Comparison of ENCODE assay signal across 8 mouse cellular contexts in the genomic region with DNA sequence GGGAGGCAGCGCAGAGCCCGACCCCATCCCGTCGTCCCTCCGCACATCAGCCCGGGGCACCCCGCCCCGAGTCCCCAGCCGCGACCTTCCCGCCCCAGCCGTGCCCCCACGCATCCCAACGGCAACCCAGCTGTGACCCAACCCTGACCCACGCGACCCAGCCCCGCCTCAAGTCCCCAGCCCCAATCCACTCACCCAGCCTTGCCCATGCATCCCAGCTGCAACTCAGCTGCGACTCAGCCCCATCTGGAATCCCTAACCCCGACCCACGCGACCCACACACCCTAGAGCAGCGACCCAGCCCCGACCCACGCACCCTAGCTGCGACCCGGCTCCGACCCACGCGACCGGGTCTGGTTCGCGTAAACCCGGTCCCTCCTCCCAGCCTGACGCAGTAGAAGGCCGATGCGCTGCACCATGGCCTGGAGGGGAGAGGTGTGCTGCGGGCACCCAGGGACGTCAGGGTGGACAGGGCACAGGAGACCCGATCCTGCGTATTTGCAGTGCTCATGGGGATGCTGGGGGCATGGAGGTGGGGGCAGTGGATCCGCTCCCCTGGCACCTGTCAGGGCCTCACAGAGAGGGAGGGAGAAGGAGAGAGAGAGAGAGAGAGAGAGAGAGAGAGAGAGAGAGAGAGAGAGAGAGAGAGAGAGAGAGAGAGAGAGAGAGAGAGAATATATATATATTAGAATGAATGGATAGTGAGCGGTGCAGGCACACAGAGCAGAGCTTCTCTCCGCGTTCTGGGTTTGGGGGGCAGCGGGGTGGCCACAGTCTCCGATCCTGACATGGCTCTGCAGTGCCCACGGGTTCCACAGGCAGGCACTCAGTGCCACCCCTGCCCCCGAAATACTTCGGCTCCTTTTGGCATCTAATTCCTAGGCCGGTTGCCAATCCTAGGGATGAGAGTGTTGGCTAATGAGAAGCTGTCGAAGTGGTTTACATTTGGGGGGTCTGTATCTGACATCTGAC. TPM values are rescaled to one million over a fixed set of nuclear protein-coding genes. Genes with fewer than 3 reads are reported as not detected.
DNase-seq lines count a peak whose midpoint lies in the region; ATAC-seq and TF ChIP-seq lines count a peak whose summit lies in the region.

No protein-coding gene starts in this region.

- no peak for DNase-seq in liver, adult 2 months (ENCODE audit: extremely low read depth, low read depth, low spot score)
- DNase-seq in liver: no peak
- no peak for DNase-seq in forebrain, embryonic 10.5 days (ENCODE audit: extremely low spot score, low spot score)
- no peak for DNase-seq in cerebellum, postnatal 36 days
- DNase-seq in left cerebral cortex, adult 8-10 months (ENCODE audit: low spot score in 2 of 2): no peak

- H3K36me3 ChIP-seq in liver, adult 2 months (ENCODE audit: control insufficient read depth, insufficient read depth, low read length): no peaks in the 10 kb centered on the region
- H3K36me3 ChIP-seq in forebrain, embryonic 10.5 days (replicated peaks): peaks cover 12% of the 10 kb centered on the region
- H3K36me3 ChIP-seq in limb, embryonic 12.5 days: no peaks in the 10 kb centered on the region
- H3K36me3 ChIP-seq in neural tube, embryonic 15.5 days: no peaks in the 10 kb centered on the region

- WGBS in liver, adult 2 months: 8% methylated on average over 51 of the region's 51 CpGs
- 3% methylated on average over 51 of the region's 51 CpGs for WGBS in forebrain, embryonic 10.5 days
- WGBS in limb, embryonic 12.5 days: 3% methylated on average over 46 of the region's 51 CpGs
- 3% methylated on average over 50 of the region's 51 CpGs for WGBS in neural tube, embryonic 15.5 days

- no peaks in the 10 kb centered on the region for H3K79me2 ChIP-seq in liver, adult 2 months (ENCODE audit: control insufficient read depth, insufficient read depth, low read length)

- peak overlapping the region; percentile 4; the same call in 1 of the 2 replicates for H3K4me3 ChIP-seq in liver, adult 2 months (ENCODE audit: insufficient read depth, low read depth, low read length)
- H3K4me3 ChIP-seq in forebrain, embryonic 10.5 days: peak overlapping the region; percentile 64
- peak overlapping the region; percentile 45 for H3K4me3 ChIP-seq in limb, embryonic 12.5 days (replicated peaks)
- peak overlapping the region; percentile 38 for H3K4me3 ChIP-seq in neural tube, embryonic 15.5 days (replicated peaks)

- no peak overlapping the region for H3K27ac ChIP-seq in liver, adult 2 months (replicated peaks; ENCODE audit: insufficient read depth, low read depth, low read length)
- peak overlapping the region; percentile 88 for H3K27ac ChIP-seq in forebrain, embryonic 10.5 days
- H3K27ac ChIP-seq in limb, embryonic 12.5 days: no peak overlapping the region
- no peak overlapping the region for H3K27ac ChIP-seq in neural tube, embryonic 15.5 days (replicated peaks)

- H3K9ac ChIP-seq in liver, adult 2 months (ENCODE audit: low read depth, low read length): no peak overlapping the region
- peak overlapping the region; percentile 53; the same call in 1 of the 2 replicates for H3K9ac ChIP-seq in limb, embryonic 12.5 days (replicated peaks)
- H3K9ac ChIP-seq in neural tube, embryonic 15.5 days (replicated peaks): peak overlapping the region; percentile 10; the same call in 1 of the 2 replicates

- peaks cover 20% of the 10 kb centered on the region for H3K27me3 ChIP-seq in liver, adult 2 months (ENCODE audit: control insufficient read depth, insufficient read depth, low read length)
- H3K27me3 ChIP-seq in forebrain, embryonic 10.5 days (ENCODE audit: poor library complexity, severe bottlenecking): peaks cover 99% of the 10 kb centered on the region
- H3K27me3 ChIP-seq in limb, embryonic 12.5 days: peaks cover 100% of the 10 kb centered on the region
- H3K27me3 ChIP-seq in neural tube, embryonic 15.5 days (replicated peaks): peaks cover 94% of the 10 kb centered on the region

- H3K4me2 ChIP-seq in limb, embryonic 12.5 days: peak overlapping the region; percentile 60
- peak overlapping the region; percentile 59 for H3K4me2 ChIP-seq in neural tube, embryonic 15.5 days

- no peak for TF ChIP-seq CTCF in liver, adult 2 months (IDR thresholded peaks at IDR 0.05; ENCODE audit: low read depth, low read length)

- no peaks in the 10 kb centered on the region for H3K9me3 ChIP-seq in forebrain, embryonic 10.5 days
- no peaks in the 10 kb centered on the region for H3K9me3 ChIP-seq in limb, embryonic 12.5 days
- H3K9me3 ChIP-seq in neural tube, embryonic 15.5 days (replicated peaks): no peaks in the 10 kb centered on the region

- no peak for TF ChIP-seq POLR2A in liver, adult 2 months (IDR thresholded peaks at IDR 0.05; ENCODE audit: extremely low read depth, insufficient read depth, low read length)

- H3K4me1 ChIP-seq in liver, adult 2 months (ENCODE audit: control insufficient read depth, insufficient read depth, low read length): no peaks in the 10 kb centered on the region
- H3K4me1 ChIP-seq in forebrain, embryonic 10.5 days: peaks cover 85% of the 10 kb centered on the region
- peaks cover 55% of the 10 kb centered on the region for H3K4me1 ChIP-seq in limb, embryonic 12.5 days (replicated peaks)
- H3K4me1 ChIP-seq in neural tube, embryonic 15.5 days: peaks cover 50% of the 10 kb centered on the region

- ATAC-seq in limb, embryonic 12.5 days (ENCODE audit: insufficient number of reproducible peaks, insufficient read depth, low FRiP score, low TSS enrichment, low read depth): no peak
- ATAC-seq in neural tube, embryonic 15.5 days (ENCODE audit: low FRiP score): no peak
- no peak for ATAC-seq in megakaryocyte-erythroid progenitor cell, adult 5-6 weeks (replicated peaks; ENCODE audit: low FRiP score, low TSS enrichment, poor library complexity, severe bottlenecking)

RNA-seq across cellular contexts. Expression of a gene that starts 0.8 kb away (rescaled TPM):
- 0.09 TPM in 1 of 2 replicates, not detected in the other for total RNA-seq in liver, adult 2 months (2014; rRNA removed)
- polyA plus RNA-seq in liver, adult 2 months (2012; rRNA removed): 0.37 and 0.56 TPM in 2 replicates
- 40.0 and 46.8 TPM in 2 replicates for polyA plus RNA-seq in forebrain, embryonic 10.5 days (2016; fragmentation: Nextera tagmentation; extraction: Ambion mirVana)
- polyA plus RNA-seq in limb, embryonic 12.5 days (2016; fragmentation: Nextera tagmentation; extraction: Ambion mirVana): 1.7 and 3.5 TPM in 2 replicates
- polyA plus RNA-seq in neural tube, embryonic 15.5 days (2015; fragmentation: Nextera tagmentation; extraction: Ambion mirVana): 1.2 and 2.8 TPM in 2 replicates
- total RNA-seq in megakaryocyte-erythroid progenitor cell, adult 5-6 weeks (2014; fragmentation: Nextera tagmentation): not detected in 2 replicates
- not detected in 2 replicates for total RNA-seq in megakaryocyte-erythroid progenitor cell, adult 5-6 weeks (2017)
- 10 to 100 TPM; 14.0 to 18.9 (median 15.1) TPM for total RNA-seq in left cerebral cortex, adult 8-10 months (2022)

RNA-seq across cellular contexts. Expression of a gene that starts 29.4 kb away (rescaled TPM):
- 19.3 and 22.0 TPM in 2 replicates for total RNA-seq in liver, adult 2 months (2014; rRNA removed)
- 7.1 and 13.7 TPM in 2 replicates for polyA plus RNA-seq in liver, adult 2 months (2012; rRNA removed)
- 99.7 and 107 TPM in 2 replicates for polyA plus RNA-seq in forebrain, embryonic 10.5 days (2016; fragmentation: Nextera tagmentation; extraction: Ambion mirVana)
- polyA plus RNA-seq in limb, embryonic 12.5 days (2016; fragmentation: Nextera tagmentation; extraction: Ambion mirVana): 93.5 and 95.2 TPM in 2 replicates
- 88.6 and 91.7 TPM in 2 replicates for polyA plus RNA-seq in neural tube, embryonic 15.5 days (2015; fragmentation: Nextera tagmentation; extraction: Ambion mirVana)
- total RNA-seq in megakaryocyte-erythroid progenitor cell, adult 5-6 weeks (2014; fragmentation: Nextera tagmentation): 98.8 and 99.5 TPM in 2 replicates
- 228 and 279 TPM in 2 replicates for total RNA-seq in megakaryocyte-erythroid progenitor cell, adult 5-6 weeks (2017)
- total RNA-seq in left cerebral cortex, adult 8-10 months (2022): 10 to 100 TPM; 54.2 to 67.7 (median 64.1) TPM

RNA-seq across cellular contexts. Expression of a gene that starts 47.9 kb away (rescaled TPM):
- 0.37 and 1.0 TPM in 2 replicates for total RNA-seq in liver, adult 2 months (2014; rRNA removed)
- polyA plus RNA-seq in liver, adult 2 months (2012; rRNA removed): 0.67 and 0.91 TPM in 2 replicates
- 293 and 297 TPM in 2 replicates for polyA plus RNA-seq in forebrain, embryonic 10.5 days (2016; fragmentation: Nextera tagmentation; extraction: Ambion mirVana)
- 176 and 180 TPM in 2 replicates for polyA plus RNA-seq in limb, embryonic 12.5 days (2016; fragmentation: Nextera tagmentation; extraction: Ambion mirVana)
- polyA plus RNA-seq in neural tube, embryonic 15.5 days (2015; fragmentation: Nextera tagmentation; extraction: Ambion mirVana): 22.1 and 51.7 TPM in 2 replicates
- total RNA-seq in megakaryocyte-erythroid progenitor cell, adult 5-6 weeks (2014; fragmentation: Nextera tagmentation): 84.8 and 93.5 TPM in 2 replicates
- 121 and 127 TPM in 2 replicates for total RNA-seq in megakaryocyte-erythroid progenitor cell, adult 5-6 weeks (2017)
- total RNA-seq in left cerebral cortex, adult 8-10 months (2022): 1 to 10 TPM; 1.4 to 2.1 (median 1.7) TPM

RNA-seq across cellular contexts. Expression of a gene that starts 50.2 kb away (rescaled TPM):
- 3.4 and 4.1 TPM in 2 replicates for total RNA-seq in liver, adult 2 months (2014; rRNA removed)
- polyA plus RNA-seq in liver, adult 2 months (2012; rRNA removed): 4.7 and 9.2 TPM in 2 replicates
- polyA plus RNA-seq in forebrain, embryonic 10.5 days (2016; fragmentation: Nextera tagmentation; extraction: Ambion mirVana): 16.4 and 17.5 TPM in 2 replicates
- polyA plus RNA-seq in limb, embryonic 12.5 days (2016; fragmentation: Nextera tagmentation; extraction: Ambion mirVana): 19.2 and 19.4 TPM in 2 replicates
- polyA plus RNA-seq in neural tube, embryonic 15.5 days (2015; fragmentation: Nextera tagmentation; extraction: Ambion mirVana): 14.2 and 15.2 TPM in 2 replicates
- total RNA-seq in megakaryocyte-erythroid progenitor cell, adult 5-6 weeks (2014; fragmentation: Nextera tagmentation): 15.7 and 24.8 TPM in 2 replicates
- 10.1 and 19.5 TPM in 2 replicates for total RNA-seq in megakaryocyte-erythroid progenitor cell, adult 5-6 weeks (2017)
- 10 to 100 TPM; 19.6 to 24.4 (median 21.4) TPM for total RNA-seq in left cerebral cortex, adult 8-10 months (2022)

Comparison
In these comparisons a context has a peak if more than half of its experiments do, and no peak if none do; other contexts are left out.
1. H3K4me3 ChIP-seq: peak in every context shown above with its lines; median percentile 64 in forebrain, embryonic 10.5 days; 45 in limb, embryonic 12.5 days; 38 in neural tube, embryonic 15.5 days; 4 in liver, adult 2 months.
2. RNA of a gene that starts 47.9 kb away (polyA plus RNA-seq): 293 to 297 TPM in forebrain, embryonic 10.5 days, 176 to 180 TPM in limb, embryonic 12.5 days and 22.1 to 51.7 TPM in neural tube, embryonic 15.5 days; 0.67 to 0.91 TPM in liver, adult 2 months; every median in the first group is over 10 times any median in the second.